Comparison of ENCODE assay signal across 28 mouse cellular contexts in the genomic region with DNA sequence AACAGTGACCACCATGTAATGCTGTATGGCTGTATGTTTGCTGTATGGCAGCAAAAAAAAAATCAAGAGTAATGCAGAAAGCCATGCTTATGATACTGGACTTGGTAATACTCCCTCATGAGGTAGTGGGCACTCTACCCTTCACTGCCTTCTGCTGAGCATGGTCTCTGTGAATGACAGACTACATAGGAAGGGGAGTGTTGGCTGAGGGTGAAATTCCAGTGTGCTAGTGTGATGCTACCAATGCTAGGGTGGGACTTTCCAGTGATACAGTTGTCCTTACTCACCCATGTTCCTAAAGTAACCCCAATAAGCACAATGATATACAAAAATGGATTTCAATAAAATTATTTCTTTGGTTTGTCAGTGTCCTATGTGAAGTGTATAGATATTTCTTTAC. TPM values are rescaled to one million over a fixed set of nuclear protein-coding genes. Genes with fewer than 3 reads are reported as not detected.
"Had no signal": no experiment of that assay in that cellular context is flagged by ENCODE, and none has a peak within 500 bp of the region (broad histone marks: within the 10 kb centered on the region; RNA-seq: fewer than 3 reads in every experiment).

No protein-coding gene starts in this region.

- DNase-seq: cerebellum, adult 2 months; cerebellum, adult 8-10 months; cerebellum, adult 9-10 months; cerebellum, adult 9-11 months; cerebellum, postnatal 10 days; cerebellum, postnatal 14 days; cerebellum, postnatal 25 days; cerebellum, postnatal 36 days; embryo, embryonic 11 days; forebrain, postnatal 0 days; gastrocnemius, adult 2 months; gastrocnemius, postnatal 10 days; gastrocnemius, postnatal 14 days; gastrocnemius, postnatal 25 days; gastrocnemius, postnatal 36 days; heart, adult 11 months; heart, adult 18-20 months; heart, adult 2 months had no signal

- ATAC-seq: forebrain, embryonic 13.5 days; forebrain, embryonic 14.5 days; forebrain, embryonic 15.5 days; forebrain, embryonic 16.5 days; forebrain, postnatal 0 days had no signal

RNA-seq across cellular contexts. Expression of a gene that starts 3.9 kb away (rescaled TPM):
- total RNA-seq: forebrain, postnatal 0 days; gastrocnemius, adult 18-20 months; gastrocnemius, adult 2 months; gastrocnemius, adult 8-10 months; gastrocnemius, postnatal 10 days; gastrocnemius, postnatal 14 days; gastrocnemius, postnatal 25 days; gastrocnemius, postnatal 36 days; gastrocnemius, postnatal 4 days; granulocyte monocyte progenitor cell, adult 5-6 weeks; heart, adult 18-20 months; heart, adult 8-10 months had no signal

RNA-seq across cellular contexts. Expression of a gene that starts 19.5 kb away (rescaled TPM):
- total RNA-seq: common myeloid progenitor, adult 5-6 weeks; forebrain, postnatal 0 days; gastrocnemius, adult 18-20 months; gastrocnemius, adult 2 months; gastrocnemius, adult 8-10 months; gastrocnemius, postnatal 10 days; gastrocnemius, postnatal 14 days; gastrocnemius, postnatal 25 days; gastrocnemius, postnatal 36 days; gastrocnemius, postnatal 4 days; granulocyte monocyte progenitor cell, adult 5-6 weeks; heart, adult 18-20 months; heart, adult 2 months; heart, adult 8-10 months had no signal

RNA-seq across cellular contexts. Expression of a gene that starts 47.7 kb away (rescaled TPM):
- total RNA-seq: common myeloid progenitor, adult 5-6 weeks; forebrain, postnatal 0 days; gastrocnemius, adult 18-20 months; gastrocnemius, adult 2 months; gastrocnemius, adult 8-10 months; gastrocnemius, postnatal 10 days; gastrocnemius, postnatal 14 days; gastrocnemius, postnatal 25 days; gastrocnemius, postnatal 36 days; gastrocnemius, postnatal 4 days; granulocyte monocyte progenitor cell, adult 5-6 weeks; heart, adult 18-20 months; heart, adult 2 months; heart, adult 8-10 months had no signal

RNA-seq across cellular contexts. Expression of a gene that starts 57.6 kb away (rescaled TPM):
- total RNA-seq: common myeloid progenitor, adult 5-6 weeks; forebrain, postnatal 0 days; gastrocnemius, adult 18-20 months; gastrocnemius, adult 2 months; gastrocnemius, adult 8-10 months; gastrocnemius, postnatal 10 days; gastrocnemius, postnatal 14 days; gastrocnemius, postnatal 25 days; gastrocnemius, postnatal 36 days; gastrocnemius, postnatal 4 days had no signal
